Mouse (Mus musculus) cerebellum, adult 18-20 months (tissue): ENCODE results near the gene Cox4i1.

ENCODE experiments used
- DNase-seq, 2 experiments: peaks; one replicate each; pipeline ENCODE4 v3.0.0; 2021

Gene Cox4i1

GRCm38 (mm10) chr8:120667561-120668373 lies at the start of gene Cox4i1, which contains the start of gene Gm27021:
TSS of gene Cox4i1 (plus strand) at chr8:120668222.
TSS of gene Gm27021 (minus strand) at chr8:120668079.
- peak; percentile 93 to 95 for DNase-seq

DNA sequence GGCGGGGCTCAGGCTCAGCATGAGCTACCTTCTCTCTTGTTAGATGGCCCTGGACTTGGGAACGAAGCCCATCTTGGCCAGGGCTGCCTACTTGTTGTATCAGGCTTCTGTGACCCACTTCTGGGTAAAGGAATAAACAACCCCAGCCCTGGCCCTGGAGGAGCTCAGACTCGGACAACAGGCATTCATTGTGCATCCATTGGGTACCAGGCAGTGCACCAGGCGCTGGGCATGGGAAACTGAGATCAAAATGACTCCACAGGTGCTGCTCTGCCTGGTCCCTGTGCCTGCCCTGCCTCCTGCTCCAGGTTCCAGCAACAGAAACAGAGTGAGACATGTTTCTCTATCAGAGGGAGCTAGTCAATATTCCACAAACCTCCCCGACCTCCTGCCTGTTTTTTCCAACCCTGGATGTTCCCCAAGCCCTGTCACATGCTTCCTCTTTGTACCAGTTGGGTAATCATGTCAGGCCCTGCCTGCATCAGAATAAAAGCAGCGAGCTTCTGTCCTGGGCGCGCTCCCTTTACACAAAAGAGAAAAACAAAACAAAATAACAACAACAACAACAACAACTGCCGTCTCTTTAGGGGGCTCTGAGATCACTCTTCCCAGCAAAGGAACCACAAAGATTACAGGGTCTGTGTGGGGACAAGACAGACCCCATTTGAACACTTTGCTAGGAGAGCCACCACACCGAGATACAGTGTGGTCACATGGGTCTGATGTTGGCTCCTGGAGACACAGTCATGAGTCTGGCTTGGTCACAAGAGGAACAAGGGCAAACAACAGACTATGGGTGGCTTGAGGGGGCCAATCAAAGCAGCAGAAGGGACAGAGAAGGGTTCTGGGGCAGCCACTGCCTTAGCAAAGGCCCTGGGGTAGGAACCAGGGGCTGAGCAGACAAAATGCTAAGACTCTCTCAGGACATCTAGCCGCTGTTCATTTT lies 48.5 kb upstream of the Cox4i1 start:
- peak in 1 of 2 experiments; percentile 23 for DNase-seq

GRCm38 (mm10) chr8:120620441-120620840 lies 47.6 kb upstream of the Cox4i1 start:
- no peak for DNase-seq

DNA sequence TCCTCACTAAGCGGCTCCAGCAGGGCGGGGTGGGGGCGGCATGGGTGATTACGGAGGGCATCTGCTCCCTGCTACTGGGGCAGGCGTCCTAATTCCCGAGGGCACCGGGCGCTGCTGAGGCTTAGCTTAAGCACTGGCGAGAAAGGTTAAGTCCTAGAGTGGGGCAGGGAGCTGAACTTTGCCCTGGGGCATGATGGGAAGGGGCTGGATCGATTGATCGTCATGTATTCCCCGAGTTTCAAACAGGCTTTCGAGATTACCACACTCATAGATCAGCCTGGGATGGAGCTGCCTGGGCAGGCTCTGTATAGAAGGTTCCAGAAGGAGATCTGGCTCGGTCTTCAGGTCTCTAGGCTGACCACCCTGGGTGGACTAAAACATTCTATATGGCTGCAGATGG lies 45.9 kb upstream of the Cox4i1 start:
- no peak for DNase-seq

DNA sequence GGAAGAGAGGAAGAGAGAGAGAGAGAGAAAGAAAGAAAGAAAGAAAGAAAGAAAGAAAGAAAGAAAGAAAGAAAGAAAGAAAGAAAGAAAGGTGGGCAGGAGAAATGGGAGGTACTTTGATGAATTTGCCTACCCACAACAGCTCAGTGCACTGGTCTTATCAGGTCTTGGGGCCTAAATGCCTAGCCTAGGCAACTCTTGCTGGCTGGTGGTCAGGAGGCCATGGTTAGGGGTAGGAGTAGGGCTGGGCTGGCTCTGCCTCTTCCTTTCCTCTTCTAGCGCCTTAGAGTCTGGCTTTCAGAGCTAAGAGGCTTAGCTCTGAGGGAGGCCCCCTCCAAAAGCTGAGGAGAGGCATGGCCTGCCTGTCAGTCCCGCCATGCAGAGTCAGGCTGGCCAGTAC lies 44.4 kb upstream of the Cox4i1 start:
- DNase-seq = no peak

DNA sequence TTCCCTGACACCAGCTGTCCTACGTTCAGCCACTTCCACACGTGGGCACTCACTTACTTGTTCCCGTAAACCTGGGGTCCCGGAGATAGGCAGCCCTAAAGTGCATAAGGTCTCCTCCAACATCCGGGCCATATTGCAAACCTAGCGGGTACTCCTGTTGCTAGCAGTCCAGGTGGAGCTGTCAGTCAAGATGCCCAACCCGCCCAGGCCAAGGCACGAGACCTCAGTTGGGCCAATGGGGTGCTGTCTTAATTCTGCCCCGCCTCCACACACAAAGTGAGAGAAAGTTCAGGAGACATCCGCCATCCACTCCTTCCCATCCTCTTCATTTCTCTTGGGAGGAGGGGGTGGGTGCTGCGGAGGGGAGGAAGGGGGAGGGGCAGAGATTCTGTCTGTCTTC lies 41.6 kb upstream of the Cox4i1 start:
- DNase-seq = no peak

DNA sequence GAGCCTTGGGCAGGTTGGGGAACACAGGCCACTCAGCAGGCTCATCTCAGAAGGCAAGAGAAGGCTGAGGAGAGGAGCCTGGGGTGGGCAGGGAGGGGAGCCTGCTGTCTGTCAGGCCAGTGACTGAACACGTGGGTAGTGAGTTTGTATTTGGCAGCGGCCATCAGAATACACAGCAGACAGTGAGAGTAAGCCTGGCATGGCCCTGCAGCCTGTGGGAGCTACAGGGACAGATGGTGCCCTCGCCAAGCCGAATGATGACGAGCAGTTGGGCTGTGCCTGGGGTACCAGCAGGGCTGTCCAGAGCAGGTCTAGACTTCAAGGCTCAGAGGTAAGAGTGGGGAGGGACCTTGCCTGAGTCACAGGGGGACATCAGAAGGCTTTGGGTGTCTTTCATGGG lies 40.7 kb upstream of the Cox4i1 start:
- peak; percentile 55 to 69 for DNase-seq

DNA sequence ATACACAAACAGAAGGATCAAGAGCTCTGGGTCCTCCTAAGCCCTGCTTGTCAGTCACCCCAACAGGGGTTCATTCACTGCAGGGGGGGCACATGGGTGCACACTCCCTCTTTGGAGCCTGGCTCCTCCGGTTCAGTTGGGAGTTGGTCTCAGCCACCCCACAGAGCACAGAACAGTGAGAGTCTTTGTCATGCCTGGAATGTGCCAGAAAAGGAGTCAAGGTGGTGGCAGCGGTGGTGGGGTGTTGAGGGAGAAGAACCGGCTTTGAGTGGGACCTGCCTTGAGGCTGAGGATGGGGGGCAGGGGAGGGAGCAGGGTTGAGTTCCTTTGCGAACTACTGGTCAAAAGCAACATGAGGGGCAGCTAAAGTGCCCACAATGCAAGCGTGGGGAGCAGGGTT lies 38.0 kb upstream of the Cox4i1 start:
- DNase-seq = no peak

DNA sequence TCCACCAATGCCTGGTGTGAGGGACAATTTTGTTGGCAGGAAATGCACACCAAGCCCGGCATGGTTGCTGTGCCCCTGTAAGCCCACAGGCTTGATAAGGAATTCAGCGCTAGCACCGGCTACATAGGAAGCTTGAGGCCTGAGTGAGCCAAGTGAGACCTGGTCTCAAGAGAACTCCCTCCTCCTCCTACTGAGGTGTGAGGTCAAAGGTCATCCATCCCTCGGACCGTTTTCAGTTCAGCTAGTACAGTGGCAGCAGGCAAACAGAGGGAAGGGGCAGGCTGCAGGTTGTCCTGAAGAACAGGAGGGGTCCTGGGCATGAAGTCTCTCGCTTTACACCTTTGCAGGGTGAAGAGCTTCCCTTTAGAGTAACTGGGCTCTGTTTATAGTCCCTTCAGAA lies 37.2 kb upstream of the Cox4i1 start:
- DNase-seq = no peak

DNA sequence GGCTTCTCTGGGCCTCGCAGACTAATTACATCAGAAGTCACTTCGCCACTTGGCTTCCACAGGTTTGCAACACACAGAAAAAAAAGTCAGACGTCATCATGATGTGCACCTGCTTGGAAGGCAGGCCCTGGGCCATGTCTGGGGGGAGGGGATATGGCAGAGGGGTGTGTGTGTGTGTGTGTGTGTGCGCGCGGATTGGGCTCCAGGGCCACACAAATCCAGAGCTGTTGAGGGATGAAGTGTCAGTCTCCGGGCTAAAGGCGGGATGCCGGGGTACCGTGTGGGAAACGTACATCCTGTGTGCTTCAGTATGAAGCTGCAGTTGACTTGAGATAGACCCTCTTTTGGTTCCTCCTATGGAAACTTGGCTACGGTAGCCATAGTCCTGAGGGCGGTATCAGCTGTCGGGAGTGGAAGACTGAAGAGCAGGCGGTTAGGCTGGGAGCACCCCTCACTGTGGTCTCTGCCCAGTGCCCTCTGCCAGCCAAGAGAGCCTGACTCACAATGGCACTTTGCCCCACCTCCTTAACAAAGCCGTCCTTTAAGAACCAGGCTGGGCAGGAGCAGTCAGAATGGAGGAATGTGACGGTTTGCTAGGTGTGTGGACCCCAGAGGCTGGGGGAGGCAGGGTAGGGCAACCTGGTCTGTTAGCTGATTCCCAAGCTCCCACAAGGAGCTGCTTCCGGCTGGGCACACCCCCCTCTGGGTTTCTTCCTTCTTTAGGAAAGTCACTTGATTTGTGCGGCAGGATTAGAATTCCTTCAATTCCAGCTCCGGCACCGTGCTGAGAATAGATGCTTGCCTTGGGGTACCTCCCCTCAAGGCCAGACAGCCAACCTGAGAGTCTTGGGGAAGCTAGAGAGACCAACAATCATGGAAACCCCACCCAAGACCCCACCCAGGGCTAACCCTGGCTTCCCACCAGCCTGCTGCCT lies 36.3 kb upstream of the Cox4i1 start:
- DNase-seq = no peak

GRCm38 (mm10) chr8:120632969-120633664 lies 34.9 kb upstream of the Cox4i1 start:
- no peak for DNase-seq

DNA sequence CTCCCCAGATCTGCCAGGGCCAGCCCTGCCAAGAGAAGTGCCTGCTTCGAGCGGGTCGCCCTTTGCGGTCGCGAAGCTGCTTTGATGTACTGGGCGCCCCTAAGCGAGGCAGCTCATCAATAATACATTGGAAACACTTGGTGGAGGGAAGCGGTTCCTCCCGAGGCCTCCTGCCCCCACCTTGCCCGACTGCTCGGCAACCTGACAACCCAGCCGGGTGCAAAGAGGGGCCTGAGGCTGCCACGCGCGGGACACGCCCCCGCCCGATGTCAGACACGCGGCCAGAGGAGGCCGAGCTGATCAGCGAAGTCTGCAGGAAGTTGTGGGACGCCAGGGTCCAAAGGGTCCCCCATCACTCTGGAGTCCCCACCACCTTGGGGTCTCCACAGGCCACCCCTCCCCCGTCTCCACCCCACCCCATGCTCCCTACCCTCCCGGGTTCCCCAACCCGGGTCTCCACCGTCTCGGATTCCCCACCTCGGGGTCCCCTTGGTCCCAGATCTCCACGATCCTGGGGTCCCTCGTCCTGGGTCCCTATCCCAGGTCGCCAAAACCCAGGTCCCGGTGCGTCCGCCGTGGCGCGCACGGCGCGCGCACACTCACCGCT lies 34.3 kb upstream of the Cox4i1 start:
- DNase-seq = no peak

GRCm38 (mm10) chr8:120634329-120634839 lies 33.6 kb upstream of the Cox4i1 start:
- DNase-seq = peak; percentile 35 to 36

- DNase-seq = no peak
Observed at GRCm38 (mm10) chr8:120641245-120641644, 26.8 kb upstream of the Cox4i1 start.

- no peak for DNase-seq
Observed at GRCm38 (mm10) chr8:120642031-120642662, 25.9 kb upstream of the Cox4i1 start.

GRCm38 (mm10) chr8:120644663-120645062 lies 23.4 kb upstream of the Cox4i1 start:
- peak; percentile 56 to 57 for DNase-seq

- no peak for DNase-seq
Observed at GRCm38 (mm10) chr8:120647532-120647931, 20.5 kb upstream of the Cox4i1 start, which contains the start of gene 1190005I06Rik. TSS of gene 1190005I06Rik (minus strand) at chr8:120647632.

DNA sequence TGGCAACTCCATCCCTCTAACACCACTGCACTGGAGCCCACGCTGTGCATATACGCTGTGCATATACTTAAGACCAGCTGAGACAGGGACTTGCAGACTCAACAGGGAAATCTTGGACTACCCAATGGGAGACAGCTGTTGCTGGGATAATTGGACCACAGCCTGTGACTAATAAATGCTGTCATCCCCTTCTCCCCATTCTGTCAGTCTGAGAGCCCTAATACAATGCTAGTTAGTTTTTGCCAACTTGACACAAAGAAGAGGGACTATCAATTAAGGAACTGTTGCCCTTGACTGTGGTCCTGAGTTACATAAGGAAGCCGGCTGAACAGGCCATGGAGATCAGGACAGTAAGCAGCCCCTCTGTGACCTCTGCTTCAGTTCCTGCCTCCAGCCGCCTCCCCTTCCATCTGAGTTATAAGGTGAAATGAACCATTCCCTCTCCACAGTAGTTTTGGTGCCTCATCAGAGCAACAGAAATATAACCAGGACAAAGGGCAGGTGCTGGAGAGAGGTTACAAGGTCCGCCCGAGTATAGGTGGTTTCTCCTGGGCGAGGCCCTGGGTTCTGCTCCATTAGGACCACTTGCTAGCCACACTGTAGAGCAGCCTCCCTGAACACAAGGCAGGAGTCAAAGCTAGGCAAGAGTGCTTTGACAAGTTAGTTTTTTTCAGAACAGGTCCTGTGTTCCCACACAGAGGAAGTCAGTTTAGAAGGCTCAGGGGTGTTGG lies 11.5 kb upstream of the Cox4i1 start:
- no peak for DNase-seq

DNA sequence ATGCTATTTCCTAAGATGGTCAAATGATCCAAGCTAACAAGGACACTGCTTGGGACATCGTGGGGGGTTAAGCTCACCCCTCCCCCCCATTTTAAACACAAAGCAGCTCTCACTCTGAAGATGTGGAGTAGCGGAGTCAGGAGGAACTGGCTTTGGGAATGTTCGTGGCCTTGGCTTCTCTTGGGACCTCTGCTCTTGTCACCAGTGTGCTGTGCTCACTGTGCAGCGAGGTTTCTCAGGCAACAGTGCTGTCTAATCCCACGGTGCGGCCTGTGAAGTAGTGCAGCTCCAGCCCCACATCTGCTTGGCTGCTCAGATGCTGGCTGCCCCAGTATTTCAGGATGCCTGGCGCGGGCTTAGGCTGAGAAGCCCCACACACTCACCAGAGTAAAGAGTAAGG lies 10.6 kb upstream of the Cox4i1 start:
- no peak for DNase-seq

DNA sequence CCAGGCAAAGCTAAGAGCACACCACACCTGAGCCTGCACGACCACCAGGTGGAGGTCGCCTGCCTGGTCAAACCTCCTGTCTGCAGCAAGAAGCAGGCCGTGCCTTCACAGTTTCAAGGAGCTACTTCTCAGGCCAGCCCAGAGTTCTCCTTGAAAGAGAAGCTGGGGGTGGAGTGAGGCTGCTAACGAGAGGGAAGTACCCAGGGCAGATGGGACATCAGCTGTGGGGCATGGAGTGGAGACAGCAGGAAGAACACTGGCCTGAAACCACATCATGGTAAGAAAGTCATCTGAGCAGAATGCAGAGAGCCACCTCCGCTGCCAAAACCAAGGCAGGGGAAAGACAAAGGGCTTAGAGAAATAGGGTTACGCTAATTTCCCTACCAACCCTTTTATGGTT lies 3.5 kb upstream of the Cox4i1 start:
- no peak for DNase-seq
